Mouse (Mus musculus) lung, postnatal 0 days (tissue): Measurements from ENCODE around the gene Rfng. TPM values are rescaled to one million over a fixed set of nuclear protein-coding genes. Genes with fewer than 3 reads are reported as not detected.

Source experiments
- ATAC-seq: fragments of 200-750 bp; cut with Nextera tagmentation; 2 replicates; pipeline ENCODE4 v1.8.0; 2017; ENCODE audit warnings: moderate library complexity
- DNase-seq: peaks from one replicate; pipeline ENCODE4 v3.0.0-alpha.2; 2016; ENCODE audit warnings: low spot score
- H3K27ac ChIP-seq: fragments of 300-500 bp; sonication (generic); 2 replicates; pipeline ENCODE4 v1.5.1; 2014; ENCODE audit warnings: antibody characterized with exemption, mild to moderate bottlenecking, low read length, mixed read lengths
- H3K27me3 ChIP-seq: fragments of 300-500 bp; sonication (generic); replicated peaks from 2 replicates; pipeline ENCODE4 v1.6.1; 2014; ENCODE audit warnings: low read length, mixed read lengths; ENCODE audit not compliant: insufficient read depth
- H3K36me3 ChIP-seq: fragments of 300-500 bp; sonication (generic); 2 replicates; pipeline ENCODE4 v1.6.1; 2014; ENCODE audit warnings: low read length, mixed read lengths; ENCODE audit not compliant: insufficient read depth
- H3K4me1 ChIP-seq: fragments of 300-500 bp; sonication (generic); 2 replicates; pipeline ENCODE4 v1.6.1; 2014; ENCODE audit warnings: antibody characterized with exemption, low read depth, low read length, mixed read lengths; ENCODE audit not compliant: insufficient read depth
- H3K4me2 ChIP-seq: fragments of 300-500 bp; sonication (generic); replicated peaks from 2 replicates; pipeline ENCODE4 v1.6.1; 2014; ENCODE audit warnings: low read depth, mild to moderate bottlenecking, low read length, moderate library complexity, mixed read lengths
- H3K4me3 ChIP-seq: fragments of 300-500 bp; sonication (generic); 2 replicates; pipeline ENCODE4 v1.5.1; 2014; ENCODE audit warnings: low read depth, low read length
- H3K9ac ChIP-seq: fragments of 300-500 bp; sonication (generic); replicated peaks from 2 replicates; pipeline ENCODE4 v1.6.1; 2014; ENCODE audit warnings: low read depth, mild to moderate bottlenecking
- H3K9me3 ChIP-seq: fragments of 300-500 bp; sonication (generic); 2 replicates; pipeline ENCODE4 v1.6.1; 2016; ENCODE audit warnings: low read length, mixed read lengths
- CTCF ChIP-seq: IDR thresholded peaks from 2 replicates; pipeline ENCODE4 v1.5.1; 2016; ENCODE audit warnings: antibody characterized with exemption, mild to moderate bottlenecking
- EP300 ChIP-seq: IDR thresholded peaks from 2 replicates; pipeline ENCODE4 v1.6.1; 2016; ENCODE audit warnings: antibody characterized with exemption, mild to moderate bottlenecking, control low read depth
- WGBS: fragments of 180-500 bp; shearing (Covaris S2); extraction: QIAGEN DNeasy Blood & Tissue Kit; methylation state at CpG from one replicate; pipeline ENCODE4 v1.1.7; 2014; 5-methylcytosine and 5-hydroxymethylcytosine counted together
- polyA plus RNA-seq: library from polyadenylated mRNA; unstranded; fragments of >200 nt; fragmentation: Nextera tagmentation; extraction: Ambion mirVana; gene quantifications from 2 replicates; pipeline ENCODE4 v1.2.1, GENCODE M21; 2015

The Rfng gene
- polyA plus RNA-seq, 1 experiment from 2014 or later: 26.4 TPM

DNA sequence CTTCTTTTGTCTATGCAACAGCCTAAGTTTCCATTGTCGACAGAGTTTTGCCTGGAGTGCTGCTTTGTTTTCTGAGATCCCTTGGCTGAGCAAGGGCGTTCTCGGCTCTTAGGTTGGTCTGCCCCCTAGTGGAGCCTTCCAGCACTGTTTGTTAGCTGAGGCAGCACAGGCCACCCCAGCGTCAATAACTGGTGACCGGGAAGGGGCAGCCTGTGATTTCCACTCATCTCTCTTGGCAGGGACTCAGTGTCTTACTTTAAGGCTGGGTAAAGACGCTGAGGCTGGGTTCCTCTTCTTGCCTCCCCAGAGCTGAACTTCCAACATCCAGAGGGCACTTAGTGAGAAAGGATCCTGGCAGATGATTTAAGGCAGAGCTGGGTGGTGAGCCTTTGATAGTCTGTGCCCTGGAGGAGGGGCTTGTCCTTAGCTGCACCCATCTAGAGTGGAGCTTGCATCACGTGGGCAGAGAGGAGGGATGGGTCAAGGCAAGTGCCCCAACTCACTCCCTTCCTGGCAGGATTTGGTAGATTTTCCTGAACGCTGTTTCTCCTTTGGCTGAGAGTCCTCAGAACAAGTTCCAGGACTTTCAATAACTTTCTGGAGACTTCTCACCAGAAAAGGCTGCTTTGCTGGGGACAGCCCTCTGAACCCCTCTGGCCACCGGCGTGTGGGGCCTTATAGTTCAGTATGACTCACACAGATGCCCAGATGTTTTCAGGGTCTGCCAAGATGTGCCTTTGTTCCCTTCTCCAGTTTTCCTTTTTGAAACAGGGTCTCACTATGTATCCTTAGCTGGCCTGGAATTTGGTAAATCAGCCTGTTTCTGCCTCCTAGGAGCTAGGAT is 16.3 kb upstream of the Rfng start:
- ATAC-seq: peak; percentile 88
- Histone ChIP-seq H3K9ac (no peak overlapping the region), H3K4me3 (no peak overlapping the region)

GRCm38 (mm10) chr11:120799316-120799890 is 15.4 kb upstream of the Rfng start:
- Histone ChIP-seq H3K4me1 (peaks cover 9% of the 10 kb centered on the region), H3K4me2 (peak overlapping the region; percentile 9), H3K9ac (no peak overlapping the region), H3K27ac (peak overlapping the region; percentile 78), H3K9me3 (no peaks in the 10 kb centered on the region), H3K27me3 (no peaks in the 10 kb centered on the region), H3K36me3 (no peaks in the 10 kb centered on the region), H3K4me3 (no peak overlapping the region)
- DNase-seq (peak; percentile 61), ATAC-seq (no peak)
- 52% methylated on average over 6 of the region's 6 CpGs for WGBS
- TF ChIP-seq CTCF (no peak), EP300 (no peak; the same call in 1 of the 2 replicates)

More for the DNA sequence above, 16.3 kb upstream of the Rfng start:
- Histone ChIP-seq H3K9me3 (no peaks in the 10 kb centered on the region), H3K4me1 (peaks cover 7% of the 10 kb centered on the region), H3K36me3 (no peaks in the 10 kb centered on the region), H3K4me2 (peak overlapping the region; percentile 9), H3K27ac (peak overlapping the region; percentile 78), H3K27me3 (no peaks in the 10 kb centered on the region)
- TF ChIP-seq CTCF (peak; percentile 93), EP300 (no peak)
- WGBS: 4% methylated on average over 10 of the region's 10 CpGs
- DNase-seq: peak; percentile 95

GRCm38 (mm10) chr11:120798244-120798643 is 14.2 kb upstream of the Rfng start:
- TF ChIP-seq EP300: peak; percentile 80
- no peak for TF ChIP-seq CTCF
- Histone ChIP-seq H3K36me3 (0 out of 2 replicates have a peak, but pooled peaks cover 7% of the 10 kb centered on the region), H3K9me3 (no peaks in the 10 kb centered on the region), H3K9ac (no peak overlapping the region), H3K27ac (no peak overlapping the region), H3K27me3 (no peaks in the 10 kb centered on the region), H3K4me2 (no peak overlapping the region), H3K4me3 (no peak overlapping the region), H3K4me1 (peaks cover 9% of the 10 kb centered on the region)
- ATAC-seq (peak; percentile 8; the same call in 1 of the 2 replicates), DNase-seq (peak; percentile 80)
- WGBS: 47% methylated on average over 3 of the region's 3 CpGs

GRCm38 (mm10) chr11:120796614-120796946 is 12.6 kb upstream of the Rfng start:
- no peak for DNase-seq
- H3K27me3 ChIP-seq: no peaks in the 10 kb centered on the region
- peak overlapping the region; percentile 86 for H3K4me3 ChIP-seq
- WGBS: 25% methylated on average over 8 of the region's 8 CpGs
- peak; percentile 2; the same call in 1 of the 2 replicates for ATAC-seq
- H3K9ac ChIP-seq: 0 out of 2 replicates have a peak overlapping the region, but pooled peaks have one; percentile 96
- peak overlapping the region; percentile 42; the same call in 1 of the 2 replicates for H3K4me2 ChIP-seq
- peak overlapping the region; percentile 57; the same call in 1 of the 2 replicates for H3K27ac ChIP-seq
- TF ChIP-seq CTCF (no peak), EP300 (no peak)
- no peaks in the 10 kb centered on the region for H3K9me3 ChIP-seq
- H3K36me3 ChIP-seq: peaks cover 21% of the 10 kb centered on the region; the same call in 1 of the 2 replicates
- H3K4me1 ChIP-seq: peaks cover 9% of the 10 kb centered on the region

DNA sequence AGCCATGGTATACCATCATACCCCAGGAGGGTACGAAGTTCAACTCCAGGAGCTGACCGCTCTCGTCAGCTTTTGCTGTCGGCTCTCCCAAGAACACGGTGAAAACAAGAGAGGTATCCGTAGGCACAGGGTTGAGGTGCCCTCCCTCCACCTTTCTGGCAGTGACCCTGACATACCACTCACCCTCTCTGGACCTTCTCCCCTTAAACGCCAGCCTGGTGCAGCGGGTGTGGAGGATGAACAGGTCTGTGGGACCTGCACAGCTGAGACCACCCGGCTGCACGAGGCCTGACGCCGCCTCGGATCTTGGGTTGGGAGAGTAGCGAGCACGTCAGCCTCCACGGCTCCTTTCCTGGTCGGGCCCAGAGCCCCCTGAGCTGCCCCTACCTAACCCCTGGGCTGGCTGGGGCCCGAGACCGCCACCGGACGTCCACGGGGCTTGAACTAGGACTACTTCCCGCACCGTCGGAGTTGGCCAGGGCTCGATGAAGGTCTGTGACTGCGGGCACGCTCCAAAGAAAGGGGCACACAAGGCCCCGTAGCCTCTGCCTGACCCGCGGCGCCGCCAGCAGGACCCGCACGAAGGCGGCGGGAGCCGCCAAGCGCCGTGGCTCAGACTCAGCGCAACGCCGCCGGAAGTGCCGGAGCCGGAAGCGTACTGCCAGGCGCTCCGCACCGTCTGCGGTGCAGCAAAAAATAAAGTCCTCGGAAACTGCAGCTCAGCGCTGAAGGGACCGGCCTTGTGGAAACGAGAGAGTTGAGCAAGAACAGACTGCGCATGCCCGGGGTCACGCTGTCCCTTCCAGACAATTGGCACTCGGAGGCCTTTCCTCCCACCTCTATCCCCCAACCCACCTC is 12.0 kb upstream of the Rfng start, which contains the start of gene Dus1l:
Dus1l (minus strand) TSS at position 648 of the 858 bp plus-strand sequence.
- Histone ChIP-seq H3K9me3 (no peaks in the 10 kb centered on the region), H3K9ac (peak within 1 kb of the TSS; percentile 96), H3K27me3 (no peaks in the 10 kb centered on the region), H3K4me3 (peak within 1 kb of the TSS; percentile 86), H3K27ac (peak within 1 kb of the TSS; percentile 66; the same call in 1 of the 2 replicates), H3K36me3 (peaks cover 26% of the 10 kb centered on the region; the same call in 1 of the 2 replicates), H3K4me2 (peak within 1 kb of the TSS; percentile 97), H3K4me1 (peaks cover 9% of the 10 kb centered on the region)
- peak; percentile 78 for ATAC-seq
- under 1% methylated on average over 59 of the region's 59 CpGs for WGBS
- peak; percentile 96 for DNase-seq
- TF ChIP-seq EP300: no peak; the same call in 1 of the 2 replicates
- TF ChIP-seq CTCF: no peak
